Mouse (Mus musculus) gonadal fat pad, adult 2 months (tissue): ENCODE data around the gene Gnas. TPM values are rescaled to one million over a fixed set of nuclear protein-coding genes. Genes with fewer than 3 reads are reported as not detected.

Experiments
- DNase-seq: peaks from one replicate; pipeline ENCODE4 v3.0.0-alpha.2; 2012; ENCODE audit warnings: low read depth
- polyA plus RNA-seq: library from polyadenylated mRNA; depleted of rRNA; stranded (reverse); fragments of >200 nt; gene quantifications from 2 replicates; pipeline ENCODE4 v1.2.3, GENCODE M21; 2012; rRNA removed

Gene Gnas
- 1,261 and 1,453 TPM in 2 replicates for polyA plus RNA-seq

DNA sequence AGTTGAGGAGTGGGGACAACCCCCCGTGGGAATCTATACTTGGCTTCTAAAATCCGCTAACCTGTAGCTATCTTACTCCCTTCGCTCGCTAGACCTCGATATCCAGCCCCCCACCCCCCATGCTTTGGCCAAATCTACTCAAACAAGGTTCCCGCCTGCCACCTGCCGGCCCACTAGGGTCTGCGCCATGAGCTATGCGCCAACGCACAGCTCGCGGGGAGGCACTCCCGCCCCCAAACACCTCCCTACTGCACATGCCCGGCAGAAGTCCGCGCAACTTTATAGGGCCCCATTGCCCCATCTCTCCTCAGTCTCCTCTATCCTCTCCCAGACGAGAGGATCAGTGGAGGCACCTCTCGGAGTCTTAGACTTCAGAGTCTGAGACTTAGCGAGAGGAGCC lies at the start of gene Gnas:
TSS of gene Gnas (plus strand) at position 310 of the 400 bp plus-strand sequence.
- no peak for DNase-seq

DNA sequence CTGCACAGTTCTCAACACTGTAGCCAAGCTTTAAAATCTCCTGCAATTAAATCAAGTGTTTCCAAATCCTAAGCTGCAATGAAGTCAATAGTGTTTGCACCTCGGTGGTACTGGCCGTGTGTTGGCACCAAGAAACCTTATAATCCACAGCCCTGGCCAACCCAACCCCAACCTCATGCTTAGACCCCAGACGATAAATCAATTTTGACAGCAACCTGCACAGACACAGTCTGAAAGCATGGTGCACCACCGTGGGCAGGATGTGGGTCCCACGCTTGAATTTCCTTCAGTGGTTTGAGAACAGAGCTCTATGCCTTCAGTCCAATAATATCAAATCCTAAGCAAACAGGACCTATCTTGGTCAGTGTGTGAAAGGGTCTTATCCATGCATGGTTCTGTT lies 41.7 kb upstream of the Gnas start:
- no peak for DNase-seq

DNA sequence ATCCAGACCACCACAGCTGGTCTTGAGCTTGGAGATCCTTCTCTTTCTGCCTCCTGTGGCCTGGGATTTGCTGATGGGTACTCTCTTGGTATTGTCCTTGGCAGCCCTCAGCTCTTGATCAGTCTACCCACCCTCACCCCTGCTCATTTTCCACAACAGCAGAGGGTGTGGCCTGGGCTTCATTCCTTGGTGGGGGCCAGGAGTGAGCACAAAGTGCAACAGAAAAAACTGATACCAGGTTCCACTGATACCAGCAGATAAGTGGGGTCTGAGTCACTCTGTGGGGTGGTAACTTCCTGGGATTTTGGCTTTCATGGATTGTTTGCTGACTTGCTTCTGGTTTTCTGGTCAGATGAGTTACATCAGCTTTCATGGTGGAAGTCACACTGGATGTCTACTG lies 32.2 kb upstream of the Gnas start:
- DNase-seq, result no peak

DNA sequence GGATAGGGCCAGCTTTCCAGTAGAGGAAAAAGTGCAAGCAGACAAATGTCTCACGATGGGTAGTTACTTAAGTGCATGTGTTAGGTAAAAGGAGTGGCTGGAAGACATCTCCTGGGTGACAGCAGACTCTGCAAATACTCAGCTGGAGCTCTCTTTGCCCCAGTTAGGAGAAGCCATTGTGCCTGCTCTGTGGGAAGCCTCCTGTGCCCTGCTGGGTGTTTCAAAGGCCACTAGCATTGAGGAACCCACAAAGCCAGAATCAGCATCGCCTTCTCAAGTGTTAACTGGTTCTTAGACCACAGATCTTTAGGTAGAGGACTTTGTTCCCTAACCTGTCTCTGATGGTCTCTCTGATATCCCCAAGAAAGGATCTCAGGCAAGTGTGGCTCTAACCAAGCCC lies 26.8 kb upstream of the Gnas start:
- no peak for DNase-seq

DNA sequence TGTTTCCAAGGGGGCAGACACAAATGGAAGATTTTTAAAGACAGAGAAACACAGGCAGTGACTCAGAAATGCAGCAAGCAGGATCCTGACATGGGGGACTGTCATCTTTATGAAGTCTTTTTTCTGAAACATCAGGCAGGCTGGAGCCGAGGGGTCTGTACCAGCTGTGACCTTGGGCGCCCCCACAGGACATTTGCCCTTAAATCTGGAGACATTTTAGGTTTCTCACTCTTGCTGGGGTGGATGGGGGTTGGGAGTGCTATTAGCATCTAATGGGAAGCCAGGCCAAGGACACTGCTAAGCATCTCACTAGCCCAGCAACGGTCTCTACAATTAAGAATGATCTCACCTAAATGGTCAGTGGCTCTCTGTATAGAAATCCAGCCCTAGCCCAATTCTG lies 24.1 kb upstream of the Gnas start:
- DNase-seq, result no peak

DNA sequence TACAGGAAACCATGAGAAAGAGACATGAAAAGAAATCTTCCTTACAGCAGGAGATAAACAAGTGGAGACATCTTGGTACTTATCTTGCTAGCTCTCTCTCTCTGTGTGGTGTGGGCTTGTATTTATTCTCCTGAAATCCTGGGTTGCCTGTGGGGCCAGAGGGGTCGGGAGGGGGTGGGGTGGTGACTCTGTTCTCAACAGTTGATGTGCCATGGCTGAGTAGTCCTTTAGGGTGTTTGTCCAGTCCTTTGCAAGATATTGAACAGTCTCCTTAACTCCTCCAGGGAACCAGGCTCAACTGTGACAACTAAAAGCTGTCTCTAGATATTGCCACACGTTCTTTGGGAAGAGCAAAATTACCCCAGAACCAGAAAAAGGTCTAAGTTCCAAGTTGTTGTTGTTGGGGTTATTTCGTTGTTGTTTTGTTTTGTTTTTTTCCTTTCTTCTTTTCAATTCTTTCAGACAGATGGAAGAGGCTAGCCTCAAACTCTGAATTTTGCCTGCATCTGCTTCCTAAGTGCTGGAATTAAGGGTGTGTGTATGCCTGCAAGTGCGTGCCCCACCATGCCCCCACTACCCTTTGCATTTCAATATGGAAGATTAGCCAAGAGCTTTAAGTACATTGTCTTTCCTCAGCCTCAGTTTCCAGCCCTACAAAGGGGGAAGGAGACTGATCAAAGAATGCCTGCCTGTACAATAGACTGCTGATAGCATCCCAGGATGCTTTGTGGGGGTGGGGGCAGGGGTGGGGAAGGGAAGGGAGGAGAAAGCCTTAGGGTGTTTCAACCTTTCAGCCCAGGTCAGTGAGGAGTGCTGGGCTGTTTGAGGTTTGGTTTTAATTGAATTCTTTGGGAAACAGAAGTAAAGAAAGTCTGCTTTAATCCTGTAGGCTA lies 23.0 kb upstream of the Gnas start:
- DNase-seq, result no peak

DNA sequence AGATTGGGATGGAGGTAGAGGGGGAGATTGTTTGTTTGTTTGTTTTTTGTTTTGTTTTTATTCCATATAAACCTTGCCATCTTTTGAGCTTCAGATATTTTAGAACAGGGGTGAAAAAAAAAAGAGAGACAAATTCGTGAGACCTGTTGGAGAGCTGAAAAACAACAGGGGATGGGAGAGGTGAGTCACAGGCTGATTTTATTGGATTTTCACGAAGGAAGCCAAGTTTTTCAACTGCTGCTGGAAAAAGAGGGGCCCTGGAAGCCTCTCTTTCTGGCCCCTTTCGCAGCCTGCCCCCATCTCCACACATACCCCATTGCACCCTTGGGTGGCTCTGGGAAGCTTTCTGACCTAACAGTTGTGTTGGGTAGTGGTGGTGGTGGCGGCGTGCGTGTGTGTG lies 22.3 kb upstream of the Gnas start:
- no peak for DNase-seq

DNA sequence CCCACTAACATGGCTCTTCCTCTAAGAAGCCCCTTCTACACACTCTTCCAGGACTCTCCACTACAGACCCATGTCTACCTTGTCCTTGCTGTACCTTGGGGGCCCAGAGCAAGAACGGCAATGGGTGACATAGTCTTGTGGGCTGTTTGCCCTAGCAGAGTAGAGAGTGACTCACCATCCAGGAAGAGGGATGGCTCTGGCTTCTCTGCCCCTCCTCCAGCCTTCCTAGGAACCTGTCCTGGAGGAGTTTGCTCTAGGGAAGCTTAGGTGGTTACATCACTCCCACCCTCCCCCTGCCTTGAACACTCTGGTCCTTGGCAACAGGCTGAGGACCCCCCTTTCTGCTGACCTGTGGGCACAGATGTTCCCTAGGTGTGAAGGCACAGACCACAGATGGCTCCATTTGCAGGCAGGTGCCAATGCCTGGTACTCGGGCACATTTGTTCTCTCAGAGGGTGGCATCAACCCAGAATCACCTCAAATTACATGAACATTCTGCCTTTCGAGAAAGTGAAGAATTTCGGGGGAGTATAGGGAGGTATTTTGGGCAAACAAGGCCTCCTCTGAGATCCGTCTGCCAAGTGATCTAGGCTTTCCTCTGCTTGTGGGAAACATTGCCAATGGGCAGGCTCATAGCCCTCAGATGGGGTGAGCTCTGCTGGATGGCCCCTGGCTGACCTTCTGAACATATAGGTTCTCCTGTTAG lies 20.9 kb upstream of the Gnas start:
- DNase-seq, result no peak

DNA sequence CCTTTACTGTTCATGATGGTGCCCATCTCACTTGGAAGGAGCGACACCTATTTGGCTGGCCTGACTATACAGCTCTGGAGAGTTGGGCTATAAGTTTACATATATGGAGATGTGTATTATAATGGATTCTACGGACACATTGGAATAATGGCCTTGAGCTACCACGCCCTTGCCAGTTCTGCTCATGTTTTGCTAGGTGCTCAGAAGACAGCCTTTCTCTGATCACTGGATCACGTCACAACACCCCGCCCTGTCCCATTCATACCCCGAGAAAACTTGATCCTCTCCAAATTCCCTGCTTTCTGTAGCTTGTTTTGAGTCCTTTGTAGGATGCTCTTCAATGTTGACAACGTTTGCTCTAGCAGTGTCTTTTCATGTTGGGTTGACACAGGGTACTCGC lies 19.9 kb upstream of the Gnas start:
- no peak for DNase-seq

DNA sequence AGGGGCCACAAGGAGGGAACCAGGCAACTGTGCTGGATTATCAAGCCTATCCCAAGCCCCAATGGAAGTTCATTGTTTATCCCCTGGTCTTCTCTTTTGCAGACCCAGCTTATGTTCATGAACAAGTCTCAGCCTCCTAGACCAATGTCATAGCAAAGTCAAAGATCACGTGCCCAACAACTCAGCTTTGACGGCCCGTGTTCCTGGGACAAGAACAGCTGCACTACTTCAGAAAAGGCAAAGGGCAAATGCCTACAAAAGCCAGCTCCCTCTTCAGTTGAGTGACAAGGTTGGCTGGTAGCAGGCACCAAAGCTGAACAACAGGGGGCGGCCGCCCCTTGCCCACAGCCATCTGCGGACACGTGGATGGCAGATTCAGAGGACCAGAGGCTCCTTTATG lies 13.7 kb upstream of the Gnas start:
- DNase-seq, result no peak

DNA sequence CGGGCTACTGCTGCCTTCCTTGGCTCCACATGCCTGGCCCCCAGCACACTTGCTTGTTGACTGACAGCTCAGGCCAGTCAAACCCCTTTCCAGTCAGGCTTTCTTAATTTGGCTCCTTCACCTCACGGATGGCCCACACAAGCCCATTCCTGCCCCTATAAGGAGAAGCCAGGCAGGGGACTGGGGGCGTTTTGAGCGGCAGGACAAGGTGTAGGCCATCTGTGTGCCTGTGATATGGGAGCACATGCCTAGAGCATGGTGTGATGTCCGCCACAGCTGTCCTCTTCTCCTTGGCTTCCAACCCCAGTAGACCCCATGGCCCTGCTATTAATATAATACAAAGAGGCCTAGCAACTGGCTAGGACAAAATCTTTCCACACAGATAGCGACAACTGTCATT lies 12.7 kb upstream of the Gnas start:
- no peak for DNase-seq

DNA sequence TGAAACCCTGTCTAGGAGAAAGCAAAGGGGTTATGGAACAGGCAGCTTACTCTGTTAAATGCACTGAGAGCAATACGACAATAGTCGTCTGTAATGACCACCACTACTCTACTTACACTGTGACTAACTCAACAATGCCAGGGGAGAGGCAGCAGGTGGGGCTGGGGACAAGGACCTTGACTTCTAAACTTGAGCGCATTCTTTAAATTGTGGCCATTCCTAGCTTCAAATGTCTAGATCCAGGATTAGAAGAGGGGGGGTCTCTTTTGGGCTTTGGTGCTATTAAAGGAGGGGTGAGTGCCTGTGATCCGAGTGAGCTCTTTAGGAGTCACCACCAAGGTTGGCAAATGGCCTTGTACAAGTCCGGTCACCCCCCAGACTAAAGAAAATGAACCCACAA lies 11.0 kb upstream of the Gnas start:
- no peak for DNase-seq

DNA sequence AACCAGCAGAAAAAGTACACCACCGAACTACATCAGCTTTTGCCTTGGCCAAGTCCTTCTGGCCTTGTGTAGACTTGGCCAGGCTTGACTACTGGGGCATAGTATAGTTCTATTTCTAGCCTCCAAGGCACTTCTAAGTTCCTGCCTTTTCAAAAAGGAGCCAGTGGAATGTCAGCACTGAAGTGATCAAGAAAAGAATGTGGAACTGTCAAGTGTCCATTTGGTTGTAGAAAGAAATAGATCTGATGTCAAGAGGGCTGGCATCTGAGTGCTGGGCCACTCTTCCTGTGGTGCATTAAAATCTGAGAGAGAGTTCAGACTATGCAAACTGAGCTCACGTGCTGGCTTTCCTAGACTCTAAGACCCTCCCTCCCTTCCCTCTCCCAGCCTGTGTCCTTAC lies 10.2 kb upstream of the Gnas start:
- DNase-seq, result no peak

DNA sequence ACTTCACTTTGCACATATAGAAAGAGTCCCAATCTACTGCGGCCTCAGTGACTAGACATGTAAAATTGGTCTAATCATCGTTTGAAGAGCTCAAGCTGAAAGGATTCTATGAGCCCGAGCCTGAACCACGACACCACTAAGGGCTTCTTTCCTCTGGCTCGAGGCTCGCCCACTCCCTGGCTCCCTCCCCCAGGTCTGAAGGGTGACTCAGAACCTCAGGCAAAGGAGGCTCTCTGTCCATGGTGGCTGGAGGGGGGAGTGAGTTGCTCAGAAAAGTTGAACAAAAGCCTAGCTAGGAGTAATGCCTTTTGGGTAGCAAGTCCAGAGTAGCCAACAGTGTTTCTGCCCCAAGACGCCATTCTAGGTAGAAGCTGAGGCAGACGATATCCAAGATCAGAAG lies 4.3 kb upstream of the Gnas start:
- DNase-seq, result no peak

DNA sequence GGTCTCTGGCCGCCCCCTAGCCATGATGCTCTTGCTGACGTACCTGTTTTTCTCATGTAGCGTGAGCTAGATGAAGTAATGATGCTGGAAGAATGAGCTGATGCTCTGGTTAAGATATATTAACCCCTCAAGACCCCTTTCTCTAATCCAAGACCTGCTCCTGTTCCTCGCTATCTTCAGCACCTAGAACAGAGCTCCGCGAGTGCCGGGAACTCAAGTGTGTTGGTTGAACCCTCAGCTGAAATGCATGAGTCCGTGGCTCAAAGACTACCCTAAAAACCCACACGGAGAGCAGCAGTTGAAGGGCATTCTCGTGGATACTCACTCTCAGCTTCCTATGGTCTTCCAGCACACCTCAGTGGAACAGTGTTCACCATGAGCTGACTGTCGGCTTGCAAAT lies 779 bp upstream of the Gnas start:
- DNase-seq, result no peak

DNA sequence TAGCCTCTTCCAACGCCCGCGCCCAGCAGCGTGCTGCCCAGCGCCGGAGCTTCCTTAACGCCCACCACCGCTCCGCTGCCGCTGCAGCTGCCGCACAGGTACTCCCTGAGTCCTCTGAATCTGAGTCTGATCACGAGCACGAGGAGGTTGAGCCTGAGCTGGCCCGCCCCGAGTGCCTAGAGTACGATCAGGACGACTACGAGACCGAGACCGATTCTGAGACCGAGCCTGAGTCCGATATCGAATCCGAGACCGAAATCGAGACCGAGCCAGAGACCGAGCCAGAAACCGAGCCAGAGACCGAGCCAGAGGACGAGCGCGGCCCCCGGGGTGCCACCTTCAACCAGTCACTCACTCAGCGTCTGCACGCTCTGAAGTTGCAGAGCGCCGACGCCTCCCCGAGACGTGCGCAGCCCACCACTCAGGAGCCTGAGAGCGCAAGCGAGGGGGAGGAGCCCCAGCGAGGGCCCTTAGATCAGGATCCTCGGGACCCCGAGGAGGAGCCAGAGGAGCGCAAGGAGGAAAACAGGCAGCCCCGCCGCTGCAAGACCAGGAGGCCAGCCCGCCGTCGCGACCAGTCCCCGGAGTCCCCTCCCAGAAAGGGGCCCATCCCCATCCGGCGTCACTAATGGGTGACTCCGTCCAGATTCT lies 812 bp downstream of the Gnas start:
- no peak for DNase-seq

DNA sequence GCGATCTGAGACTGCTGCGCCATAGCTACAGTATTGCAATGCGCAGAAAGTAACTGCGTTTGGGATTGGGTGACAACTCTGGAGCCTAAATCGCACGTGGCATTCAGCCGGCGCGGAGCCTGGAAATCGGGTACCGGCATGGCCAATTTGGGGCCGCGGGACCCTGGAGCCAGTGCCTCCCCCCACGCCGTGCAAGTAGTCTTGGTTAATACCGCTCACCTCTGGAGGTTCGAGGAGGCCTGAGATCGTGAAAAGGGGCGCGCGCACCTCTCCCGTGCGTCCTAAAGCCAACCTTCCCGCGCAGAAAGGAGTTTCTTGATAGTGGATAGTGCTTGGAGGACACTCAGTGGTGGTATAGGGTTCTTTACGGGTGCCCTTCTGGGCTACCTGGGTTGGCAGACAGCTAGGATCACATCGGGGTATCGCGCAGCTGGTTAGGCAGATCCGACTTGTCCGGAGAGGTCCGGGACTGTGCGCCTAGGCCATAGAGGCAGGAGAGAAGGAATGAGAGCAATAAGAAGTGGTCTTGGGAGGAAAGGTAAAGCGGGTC lies 1.9 kb downstream of the Gnas start:
- DNase-seq, result no peak

DNA sequence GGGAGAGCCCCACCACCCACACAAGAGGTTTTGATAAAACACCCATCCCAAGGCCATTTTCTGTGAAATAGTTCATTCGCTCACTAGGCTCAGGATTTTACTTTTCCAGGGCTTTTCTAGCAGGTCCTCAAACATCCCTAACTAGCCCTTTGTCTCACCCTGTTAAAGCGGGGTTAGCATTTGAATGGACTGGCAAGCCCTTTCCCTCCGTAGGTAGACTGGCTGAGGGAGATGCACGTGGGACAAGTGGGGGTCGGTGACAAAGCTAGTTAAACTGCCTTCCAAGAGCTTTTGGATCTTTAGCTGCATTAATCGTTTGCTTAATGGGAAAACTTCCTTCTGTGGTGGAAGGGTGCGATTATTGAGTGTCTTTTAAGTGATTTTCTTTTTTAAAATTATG lies 3.8 kb downstream of the Gnas start:
- no peak for DNase-seq

DNA sequence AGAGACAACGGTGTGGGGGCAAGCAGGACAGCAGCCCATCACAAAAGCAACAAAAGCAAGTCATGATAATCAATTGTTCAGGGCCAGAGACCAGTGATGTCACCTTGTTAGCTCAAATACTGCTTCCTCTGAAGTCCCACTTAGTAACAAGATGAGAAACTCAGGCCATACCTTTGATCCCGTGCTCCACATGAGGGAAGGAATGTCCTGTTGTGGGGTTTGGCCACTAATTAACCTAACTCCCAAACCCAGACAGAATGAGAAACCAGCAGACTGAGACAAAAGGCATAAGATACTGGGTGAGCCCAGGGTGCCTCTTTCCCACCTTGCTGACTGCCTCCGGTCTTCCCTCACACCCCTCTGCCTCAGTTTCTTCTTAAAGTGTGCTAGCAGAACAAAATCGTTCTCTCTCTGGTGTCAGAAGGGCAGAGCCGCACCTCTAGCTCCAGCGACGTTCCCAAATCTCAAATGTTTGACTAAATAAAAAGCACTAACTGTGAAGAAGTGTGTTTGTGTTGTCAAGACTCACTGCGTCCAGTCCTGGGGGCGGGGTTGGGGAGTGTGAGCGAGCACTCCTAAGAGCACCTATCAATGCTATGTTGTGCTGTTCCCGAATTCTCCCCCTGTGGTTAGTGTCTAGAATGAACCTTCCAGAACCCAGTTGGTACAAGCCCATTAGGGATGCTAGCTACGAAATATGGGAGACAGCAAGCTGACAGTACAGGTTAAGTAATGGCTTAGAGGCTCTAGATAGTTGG lies 4.7 kb downstream of the Gnas start:
- DNase-seq, result no peak

DNA sequence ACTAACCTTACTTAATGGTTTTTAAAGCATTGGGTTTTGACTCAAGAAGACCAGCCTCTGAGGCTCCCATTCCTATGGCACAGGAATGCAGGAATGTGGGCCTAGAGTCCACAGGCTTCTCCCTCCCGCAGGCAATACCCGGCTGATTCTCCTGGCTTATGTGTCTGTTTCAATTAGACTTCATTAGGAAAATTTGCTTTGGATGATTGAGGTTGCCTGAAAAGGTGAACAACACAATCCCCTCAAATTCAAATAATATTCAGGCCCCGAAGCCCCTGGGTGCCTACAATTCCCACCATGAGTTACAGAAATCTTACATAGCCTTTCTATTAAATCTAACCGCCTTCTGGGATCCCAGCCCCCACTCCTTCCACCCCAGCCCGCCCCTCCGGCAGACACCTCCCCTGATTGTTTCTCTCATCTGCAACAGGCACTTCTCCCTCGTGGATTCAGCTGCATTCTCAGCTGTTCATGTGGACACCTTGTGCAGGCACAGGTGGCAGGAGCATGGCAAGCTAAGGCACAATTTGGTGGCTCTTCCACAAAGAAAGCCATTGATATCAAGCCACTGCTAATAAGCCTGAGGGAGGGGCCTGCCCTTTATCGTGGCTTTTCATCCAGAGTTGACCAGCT lies 7.0 kb downstream of the Gnas start:
- no peak for DNase-seq

DNA sequence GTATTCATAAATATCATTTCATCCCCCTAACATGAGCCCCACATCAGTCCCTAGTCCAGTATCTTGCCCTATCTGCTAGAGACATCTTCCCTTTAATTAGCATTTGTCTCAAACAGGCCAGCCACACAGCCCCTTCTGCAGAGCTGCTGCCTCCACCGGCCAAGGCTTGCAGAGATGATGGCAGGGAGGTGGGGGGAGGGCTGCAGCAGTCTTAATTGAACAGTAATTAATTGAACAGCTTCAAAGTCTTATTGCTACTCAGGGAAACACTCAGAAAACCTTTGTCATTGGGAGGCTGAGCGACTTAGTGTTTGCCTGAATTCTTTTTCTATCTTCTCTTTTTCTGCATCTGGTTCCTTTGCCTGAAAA lies 7.5 kb downstream of the Gnas start:
- DNase-seq, result no peak
